Mouse (Mus musculus) MEL (cell line): Measurements from ENCODE around the gene Prmt9.

Experiments used
- CTCF ChIP-seq, 3 experiments: IDR thresholded peaks in 2 of 3; conservative IDR thresholded peaks in 1 of 3; 2 replicates each; pipeline ENCODE4 v1.5.1; 2011 to 2012; ENCODE audit warnings: low read length in 3 of 3, low read depth in 2 of 3, mild to moderate bottlenecking in 2 of 3, improper control_type of control experiment in 1 of 3, inconsistent platforms in 1 of 3, mixed read lengths in 1 of 3, moderate library complexity in 1 of 3; ENCODE audit not compliant: control insufficient read depth in 1 of 3, insufficient read depth in 1 of 3, poor library complexity in 1 of 3, severe bottlenecking in 1 of 3
- EP300 ChIP-seq, 2 experiments: IDR thresholded peaks; 2 replicates each; pipeline ENCODE4 v1.6.1; 2011; ENCODE audit warnings: improper control_type of control experiment in 2 of 2, low read length in 2 of 2, low read depth in 1 of 2, mild to moderate bottlenecking in 1 of 2
- ETS1 ChIP-seq: IDR thresholded peaks from 2 replicates; pipeline ENCODE4 v1.6.1; 2012; ENCODE audit warnings: low read depth, mild to moderate bottlenecking, inconsistent platforms, low read length, improper control_type of control experiment, moderate library complexity
- GATA1 ChIP-seq: IDR thresholded peaks from 2 replicates; pipeline ENCODE4 v1.6.1; 2011; ENCODE audit warnings: low read depth, low read length, improper control_type of control experiment
- HCFC1 ChIP-seq: IDR thresholded peaks from 2 replicates; pipeline ENCODE4 v1.6.1; 2012; ENCODE audit warnings: low read depth, mild to moderate bottlenecking, inconsistent platforms, low read length, improper control_type of control experiment, moderate library complexity
- MAX ChIP-seq: IDR thresholded peaks from 2 replicates; pipeline ENCODE4 v1.6.1; 2011; ENCODE audit warnings: low read length, improper control_type of control experiment
- NELFE ChIP-seq: IDR thresholded peaks from 2 replicates; pipeline ENCODE4 v1.6.1; 2011; ENCODE audit warnings: low read depth, low read length, improper control_type of control experiment
- NRF1 ChIP-seq: IDR thresholded peaks from 2 replicates; pipeline ENCODE4 v1.6.1; 2014; ENCODE audit warnings: low read depth, mild to moderate bottlenecking, inconsistent platforms, low read length, improper control_type of control experiment, moderate library complexity; ENCODE audit not compliant: poor library complexity, insufficient read depth, severe bottlenecking
- POLR2A ChIP-seq, 2 experiments: IDR thresholded peaks; 2 replicates each; pipeline ENCODE4 v1.6.1; 2011 to 2012; ENCODE audit warnings: low read length in 2 of 2, mild to moderate bottlenecking in 2 of 2, control low read depth in 1 of 2, improper control_type of control experiment in 1 of 2, low read depth in 1 of 2, moderate library complexity in 1 of 2; ENCODE audit not compliant: control insufficient read depth in 1 of 2, insufficient read depth in 1 of 2, poor library complexity in 1 of 2
- RAD21 ChIP-seq: IDR thresholded peaks from 2 replicates; pipeline ENCODE4 v1.6.1; 2011; ENCODE audit warnings: mild to moderate bottlenecking, low read depth, low read length, improper control_type of control experiment
- SIN3A ChIP-seq: IDR thresholded peaks from 2 replicates; pipeline ENCODE4 v1.6.1; 2012; ENCODE audit warnings: low read length, improper control_type of control experiment, inconsistent platforms
- TAL1 ChIP-seq: IDR thresholded peaks from 2 replicates; pipeline ENCODE4 v1.6.1; 2012; ENCODE audit warnings: mild to moderate bottlenecking, inconsistent platforms, low read length, moderate library complexity, mixed read lengths
- TCF12 ChIP-seq: IDR thresholded peaks from 2 replicates; pipeline ENCODE4 v1.6.1; 2014; ENCODE audit warnings: low read depth, mild to moderate bottlenecking, inconsistent platforms, low read length, improper control_type of control experiment, moderate library complexity
- USF1 ChIP-seq: IDR thresholded peaks from 2 replicates; pipeline ENCODE4 v1.6.1; 2014; ENCODE audit warnings: low read depth, mild to moderate bottlenecking, inconsistent platforms, low read length, improper control_type of control experiment, moderate library complexity

DNA sequence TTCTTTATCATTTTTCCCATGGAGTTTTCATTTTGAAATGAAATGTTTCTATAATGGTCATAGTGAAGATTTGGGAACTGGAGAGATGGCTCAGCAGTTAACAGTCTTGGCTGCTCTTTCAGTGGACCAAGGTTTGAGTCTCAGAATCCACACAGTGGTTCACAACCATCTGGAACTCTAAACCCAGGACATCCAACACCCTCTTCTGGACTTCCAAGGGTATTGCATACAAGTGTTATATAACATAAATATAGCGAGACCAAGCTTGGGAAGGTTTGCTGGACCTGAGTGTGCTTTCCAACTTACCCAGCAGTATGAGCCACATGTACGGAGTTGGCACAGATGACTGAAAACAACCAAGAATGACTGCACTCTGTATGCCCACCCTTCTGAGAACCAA lies 24.3 kb upstream of the Prmt9 start:
- TF ChIP-seq ETS1 (no peak), GATA1 (no peak), TAL1 (no peak), POLR2A (IDR thresholded peaks at IDR 0.05; ENCODE audit: control insufficient read depth in 1 of 2, insufficient read depth in 1 of 2, low read depth in 1 of 2, low read length in 2 of 2, poor library complexity in 1 of 2) (no peak), CTCF (IDR thresholded peaks at IDR 0.05 in 2 of 3, conservative IDR thresholded peaks at IDR 0.05 in 1 of 3; ENCODE audit: control insufficient read depth in 1 of 3, insufficient read depth in 1 of 3, low read depth in 2 of 3, low read length in 3 of 3, poor library complexity in 1 of 3, severe bottlenecking in 1 of 3) (peak in 2 of 3 experiments; percentile 35 to 57; a peak in 3 of 6 replicates), TCF12 (no peak), USF1 (no peak), SIN3A (no peak), MAX (no peak), RAD21 (peak; percentile 65), NELFE (no peak), HCFC1 (no peak), NRF1 (no peak), EP300 (IDR thresholded peaks at IDR 0.05; ENCODE audit: low read depth in 1 of 2, low read length in 2 of 2) (no peak)
